Mouse (Mus musculus) CD8-positive naive resting alpha-beta T cell, adult 2 months (primary cell): ENCODE results near the gene Hlx.
A peak's percentile ranks its signal among the peaks of the same experiment; 100 is the strongest.

ENCODE experiments used
- DNase-seq, 2 experiments: peaks; one replicate each; pipeline ENCODE4 v3.0.0; 2022; ENCODE audit warnings: low read depth in 2 of 2, low spot score in 2 of 2

Hlx gene

GRCm38 (mm10) chr1:184732556-184733049 lies at the start of gene Hlx:
Gene Hlx (minus strand): TSS chr1:184732619.
- DNase-seq: no peak

- no peak for DNase-seq
These were observed 49.7 kb upstream of the Hlx start for GRCm38 (mm10) chr1:184782161-184782513.

- DNase-seq: no peak
These were observed 49.1 kb upstream of the Hlx start for GRCm38 (mm10) chr1:184781286-184782160.

- no peak for DNase-seq
These were observed 45.7 kb upstream of the Hlx start for GRCm38 (mm10) chr1:184778157-184778556.

GRCm38 (mm10) chr1:184777061-184777795 lies 44.8 kb upstream of the Hlx start:
- no peak for DNase-seq

- no peak for DNase-seq
These were observed 42.9 kb upstream of the Hlx start for GRCm38 (mm10) chr1:184775289-184775688.

GRCm38 (mm10) chr1:184771891-184772249 lies 39.5 kb upstream of the Hlx start:
- DNase-seq: no peak

GRCm38 (mm10) chr1:184771202-184771890 lies 38.9 kb upstream of the Hlx start:
- DNase-seq: peak; percentile 59 to 67

- no peak for DNase-seq
These were observed 31.4 kb upstream of the Hlx start for GRCm38 (mm10) chr1:184763866-184764265.

- no peak for DNase-seq
These were observed 30.5 kb upstream of the Hlx start for GRCm38 (mm10) chr1:184762941-184763340.

- no peak for DNase-seq
These were observed 29.6 kb upstream of the Hlx start for GRCm38 (mm10) chr1:184761988-184762387.

- DNase-seq: no peak
These were observed 20.3 kb upstream of the Hlx start for GRCm38 (mm10) chr1:184752671-184753070.

- DNase-seq: no peak
These were observed 17.8 kb upstream of the Hlx start for GRCm38 (mm10) chr1:184750114-184750664.

GRCm38 (mm10) chr1:184748692-184749152 lies 16.3 kb upstream of the Hlx start:
- DNase-seq: no peak

GRCm38 (mm10) chr1:184737876-184738479 lies 5.6 kb upstream of the Hlx start:
- DNase-seq: peak in 1 of 2 experiments; percentile 46

- no peak for DNase-seq
These were observed 4.8 kb upstream of the Hlx start for GRCm38 (mm10) chr1:184737228-184737627.

GRCm38 (mm10) chr1:184736260-184736659 lies 3.8 kb upstream of the Hlx start:
- no peak for DNase-seq

GRCm38 (mm10) chr1:184734991-184735920 lies 2.8 kb upstream of the Hlx start:
- DNase-seq: no peak

GRCm38 (mm10) chr1:184734067-184734830 lies 1.8 kb upstream of the Hlx start:
- DNase-seq: peak in 1 of 2 experiments; percentile 7
